Mouse (Mus musculus) cerebellum, postnatal 36 days (tissue): ENCODE results near the gene Scamp5.
A peak's percentile ranks its signal among the peaks of the same experiment; 100 is the strongest.

Experiments used
- DNase-seq, 2 experiments: peaks; one replicate each; pipeline ENCODE4 v3.0.0; 2021 to 2022; ENCODE audit warnings: mixed read lengths in 2 of 2

Scamp5 gene

GRCm38 (mm10) chr9:57417341-57417740 is 50.5 kb downstream of the Scamp5 start:
- peak; percentile 80 to 83 for DNase-seq

DNA sequence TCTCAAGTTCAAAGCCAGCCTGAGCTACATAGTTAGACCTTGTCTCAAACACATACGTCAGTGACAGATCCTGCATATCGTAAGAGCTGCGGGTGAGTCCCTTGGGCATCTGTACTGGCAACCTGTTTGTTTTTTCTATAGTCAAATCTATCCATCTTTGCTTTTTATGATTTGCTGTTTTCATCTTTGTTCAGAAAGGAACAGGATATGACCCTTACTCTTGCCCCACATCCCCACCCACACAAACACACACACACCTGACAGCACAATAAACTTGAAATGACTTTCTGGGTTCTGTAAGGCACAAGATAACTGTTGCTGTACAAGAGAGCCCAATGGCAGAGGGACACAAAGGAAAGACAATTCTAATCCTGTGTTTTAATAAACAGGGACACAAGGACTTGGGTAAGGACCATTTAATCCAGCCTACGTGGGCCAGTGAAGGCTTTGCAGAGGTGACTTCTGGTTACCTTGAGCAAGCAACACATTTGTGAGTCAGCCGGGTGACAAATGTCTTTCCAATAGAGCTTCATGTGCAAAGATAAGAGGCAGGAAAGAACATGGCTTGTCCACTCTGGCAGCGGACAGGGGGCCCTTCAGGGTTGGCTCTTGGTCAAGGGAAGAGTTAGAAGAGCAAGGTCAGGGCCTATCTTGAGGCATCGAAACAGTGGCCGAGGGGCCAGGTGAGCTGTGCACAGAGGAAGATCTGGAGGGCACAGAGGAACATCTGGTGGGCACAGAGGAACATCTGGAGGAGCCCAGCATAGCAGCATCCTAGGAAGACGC is 60.5 kb downstream of the Scamp5 start:
- DNase-seq = no peak

GRCm38 (mm10) chr9:57406395-57406794 is 61.5 kb downstream of the Scamp5 start:
- DNase-seq = no peak

DNA sequence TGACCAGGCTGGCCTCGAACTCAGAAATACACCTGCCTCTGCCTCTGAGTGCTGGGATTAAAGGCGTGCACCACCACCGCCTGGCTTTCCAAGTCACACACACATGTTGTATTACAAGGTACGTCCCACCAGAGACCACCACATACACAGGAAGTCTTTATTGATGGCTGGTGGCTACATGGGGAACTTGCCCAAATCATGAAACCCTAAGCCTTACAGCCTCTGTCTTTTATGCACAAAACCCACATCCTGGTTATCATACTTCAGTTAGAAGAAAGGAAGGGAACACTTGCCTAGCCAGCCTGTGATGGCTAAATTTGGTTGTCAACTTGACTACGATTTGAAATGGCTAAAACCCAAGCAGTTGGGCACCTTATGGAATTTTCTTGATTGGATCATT is 63.8 kb downstream of the Scamp5 start:
- DNase-seq = no peak

DNA sequence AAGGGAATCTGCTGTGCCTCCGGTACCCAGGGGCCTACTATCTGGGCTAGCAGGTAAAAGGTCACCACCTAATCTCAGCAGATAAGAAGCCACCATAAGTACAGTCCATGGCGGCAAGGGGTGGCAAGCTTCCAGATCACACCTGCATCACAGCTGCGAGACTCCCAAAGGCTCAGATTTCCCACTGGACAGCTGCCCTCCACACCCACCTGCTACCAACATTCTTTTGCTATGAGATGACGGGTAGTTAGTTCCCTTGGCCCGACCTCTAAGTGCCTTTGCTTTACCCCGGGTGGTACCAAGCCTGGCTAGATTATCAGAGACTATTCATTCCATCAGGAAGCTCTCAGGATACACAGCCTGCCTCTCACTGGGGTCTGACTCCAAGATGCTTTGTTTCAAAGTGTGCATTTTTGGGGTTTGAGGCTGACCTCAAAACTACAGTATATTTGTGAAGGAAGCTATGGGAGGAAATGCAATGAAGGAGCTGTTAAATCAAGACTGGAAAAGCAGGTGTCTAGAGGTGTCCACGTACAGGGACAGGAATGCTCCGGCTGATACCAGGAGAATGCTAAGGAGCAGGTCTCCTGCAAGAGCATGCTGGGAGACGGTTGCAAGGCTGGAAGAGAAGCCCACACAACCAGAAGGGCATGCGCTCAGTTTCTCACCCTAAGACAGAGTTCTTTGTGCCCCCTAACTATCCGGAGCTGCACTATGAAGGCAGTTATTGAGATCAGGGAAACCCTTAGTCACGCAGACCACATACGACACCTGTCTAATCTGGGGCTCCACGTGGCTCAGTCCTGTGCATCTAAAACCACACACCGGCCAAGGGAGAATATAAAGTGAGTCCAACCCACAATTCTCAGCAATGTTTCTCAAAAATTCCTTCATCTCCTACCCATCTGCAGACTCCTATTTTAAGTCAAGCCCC is 65.3 kb downstream of the Scamp5 start:
- DNase-seq = no peak

DNA sequence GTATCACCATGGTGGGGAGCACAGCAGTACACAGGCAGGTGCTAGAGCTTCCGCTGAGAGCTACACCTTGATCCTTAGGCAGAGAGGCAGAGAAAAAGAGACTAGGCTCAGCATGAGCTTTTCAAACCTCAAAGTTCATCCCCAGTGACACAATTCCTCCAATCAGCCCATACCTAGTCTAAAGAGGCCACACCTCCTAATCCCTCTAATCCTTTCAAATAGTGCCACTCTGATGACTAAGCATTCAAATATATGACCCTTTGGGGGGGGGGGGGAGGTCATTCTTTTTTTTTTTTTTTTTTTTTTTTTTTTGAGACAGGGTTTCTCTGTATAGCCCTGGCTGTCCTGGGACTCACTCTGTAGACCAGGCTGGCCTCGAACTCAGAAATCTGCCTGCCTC is 69.1 kb downstream of the Scamp5 start:
- no peak for DNase-seq

- no peak for DNase-seq
These were observed 75.0 kb downstream of the Scamp5 start for GRCm38 (mm10) chr9:57392892-57393291.
